Mouse (Mus musculus): ENCODE results near the gene Gm20388.

- TF ChIP-seq POLR2A (IDR thresholded peaks at IDR 0.05; ENCODE audit: insufficient read depth, low read length) (no peak), CTCF (IDR thresholded peaks at IDR 0.05; ENCODE audit: low read depth, low read length) (no peak), EP300 (IDR thresholded peaks at IDR 0.05; ENCODE audit: insufficient read depth, low read depth, low read length) (no peak)
Measured at GRCm38 (mm10) chr8:122880302-122880701, 2969.7 kb downstream of the Gm20388 start.

Measured in ES-Bruce4 (cell line).